Mouse (Mus musculus) heart, embryonic 15.5 days (tissue): ENCODE data around the gene Ddx3x. TPM values are rescaled to one million over a fixed set of nuclear protein-coding genes. Genes with fewer than 3 reads are reported as not detected.

Source experiments
- ATAC-seq: fragments of 200-750 bp; cut with Nextera tagmentation; replicated peaks from 2 replicates; pipeline ENCODE4 v1.8.0; 2017; ENCODE audit warnings: low read depth, moderate TSS enrichment; ENCODE audit not compliant: insufficient number of reproducible peaks, insufficient read depth, low FRiP score
- H3K27ac ChIP-seq: fragments of 300-500 bp; sonication (generic); 2 replicates; pipeline ENCODE4 v1.5.1; 2015; ENCODE audit warnings: mild to moderate bottlenecking, inconsistent platforms
- H3K27me3 ChIP-seq: fragments of 300-500 bp; sonication (generic); 2 replicates; pipeline ENCODE4 v1.6.1; 2015; ENCODE audit warnings: inconsistent platforms
- H3K36me3 ChIP-seq: fragments of 300-500 bp; sonication (generic); 2 replicates; pipeline ENCODE4 v1.6.1; 2015; ENCODE audit warnings: mild to moderate bottlenecking, inconsistent platforms
- H3K4me1 ChIP-seq: fragments of 300-500 bp; sonication (generic); replicated peaks from 2 replicates; pipeline ENCODE4 v1.6.1; 2015; ENCODE audit warnings: inconsistent platforms
- H3K4me2 ChIP-seq: fragments of 300-500 bp; sonication (generic); 2 replicates; pipeline ENCODE4 v1.6.1; 2015; ENCODE audit warnings: inconsistent platforms, mild to moderate bottlenecking, moderate library complexity
- H3K4me3 ChIP-seq: fragments of 300-500 bp; sonication (generic); 2 replicates; pipeline ENCODE4 v1.5.1; 2015; ENCODE audit warnings: mild to moderate bottlenecking, inconsistent platforms
- H3K9ac ChIP-seq: fragments of 300-500 bp; sonication (generic); 2 replicates; pipeline ENCODE4 v1.6.1; 2015; ENCODE audit warnings: mild to moderate bottlenecking, inconsistent platforms
- H3K9me3 ChIP-seq: fragments of 300-500 bp; sonication (generic); replicated peaks from 2 replicates; pipeline ENCODE4 v1.6.1; 2016; ENCODE audit warnings: inconsistent platforms
- WGBS: fragments of 180-500 bp; shearing (Covaris S2); methylation state at CpG from one replicate; pipeline ENCODE4 v1.1.7; 2015; ENCODE audit warnings: mixed read lengths; 5-methylcytosine and 5-hydroxymethylcytosine counted together
- polyA plus RNA-seq: library from polyadenylated mRNA; unstranded; fragments of >200 nt; fragmentation: Nextera tagmentation; extraction: Ambion mirVana; gene quantifications from 2 replicates; pipeline ENCODE4 v1.2.1, GENCODE M21; 2015

The Ddx3x gene
- polyA plus RNA-seq, 1 experiment from 2014 or later = 68.6 TPM

DNA sequence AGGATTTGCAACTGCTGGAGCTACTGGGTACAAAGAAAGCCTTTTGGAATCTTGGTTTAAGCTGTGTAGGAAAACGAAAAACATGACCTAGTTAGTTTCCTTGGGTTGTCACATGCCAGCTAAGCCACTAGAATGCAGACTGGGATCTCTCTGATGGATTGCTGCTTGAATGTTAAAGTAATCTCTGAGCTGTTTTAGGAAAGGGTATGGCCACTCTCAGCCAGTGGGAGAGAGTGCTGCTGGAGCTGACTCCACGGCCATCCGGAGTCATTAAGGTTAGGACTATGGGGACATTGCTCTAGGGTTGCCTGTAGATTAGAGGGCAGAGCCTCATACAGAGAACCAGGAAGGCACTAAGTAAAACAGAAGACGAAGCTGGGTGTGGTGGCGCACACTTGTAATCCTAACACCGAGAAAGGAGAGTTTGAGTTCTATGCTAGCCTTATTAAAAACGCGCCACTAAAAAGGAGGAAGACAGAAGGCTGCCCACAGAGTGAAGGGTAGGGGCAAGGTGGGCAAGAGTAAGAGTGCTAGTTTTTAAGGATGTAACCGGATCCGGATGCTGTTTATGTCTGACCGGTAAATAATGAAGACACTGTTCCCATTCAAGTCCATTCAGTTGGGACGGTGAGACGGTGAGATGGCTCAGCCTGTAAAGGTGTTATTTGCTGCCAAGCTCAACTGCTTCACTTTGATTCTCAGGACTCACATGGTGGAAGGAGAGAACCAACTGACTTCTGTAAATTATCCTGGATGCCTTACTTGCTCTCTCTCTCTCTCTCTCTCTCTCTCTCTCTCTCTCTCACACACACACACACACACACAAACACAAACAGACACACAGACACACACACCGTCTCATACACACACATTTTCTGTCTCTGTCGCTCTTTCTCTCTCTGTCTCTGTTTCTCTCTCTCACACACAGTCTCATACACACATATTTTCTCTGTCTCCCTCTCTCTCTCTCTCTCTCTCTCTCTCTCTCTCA lies 37.3 kb upstream of the Ddx3x start:
- Histone ChIP-seq H3K4me1 (peaks cover 2% of the 10 kb centered on the region; the same call in 1 of the 2 replicates), H3K4me3 (peak overlapping the region; percentile 44), H3K27me3 (peaks cover 42% of the 10 kb centered on the region), H3K27ac (peak overlapping the region; percentile 93), H3K9ac (peak overlapping the region; percentile 53), H3K4me2 (peak overlapping the region; percentile 64), H3K36me3 (no peaks in the 10 kb centered on the region), H3K9me3 (no peaks in the 10 kb centered on the region)
- WGBS = 30% methylated on average over 15 of the region's 15 CpGs
- ATAC-seq = peak; percentile 47; the same call in 1 of the 2 replicates

DNA sequence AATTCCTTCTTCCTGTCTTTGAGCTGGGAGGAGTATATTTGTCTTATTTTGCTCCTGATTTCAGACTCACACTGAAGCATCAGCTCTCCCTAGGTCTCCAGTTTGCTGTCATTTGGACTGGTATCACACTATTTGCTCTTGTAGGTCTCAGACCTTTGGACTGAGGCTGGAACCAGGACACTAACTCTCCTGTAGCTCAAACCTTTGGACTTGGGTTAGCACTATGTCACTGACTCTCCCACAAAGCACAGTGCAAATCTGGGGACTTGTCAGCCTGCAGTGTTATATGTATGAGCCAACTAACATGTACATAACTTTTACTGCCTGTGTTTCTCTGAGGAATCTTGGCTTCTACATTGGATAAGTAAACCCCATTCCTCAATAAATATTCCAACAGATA lies 36.2 kb upstream of the Ddx3x start:
- H3K9ac ChIP-seq = no peak overlapping the region
- H3K27ac ChIP-seq = 0 out of 2 replicates have a peak overlapping the region, but pooled peaks have one; percentile 12
- H3K36me3 ChIP-seq = no peaks in the 10 kb centered on the region
- no peak for ATAC-seq
- H3K27me3 ChIP-seq = peaks cover 30% of the 10 kb centered on the region
- no peaks in the 10 kb centered on the region for H3K9me3 ChIP-seq
- peaks cover 2% of the 10 kb centered on the region; the same call in 1 of the 2 replicates for H3K4me1 ChIP-seq
- H3K4me2 ChIP-seq = no peak overlapping the region
- H3K4me3 ChIP-seq = no peak overlapping the region

DNA sequence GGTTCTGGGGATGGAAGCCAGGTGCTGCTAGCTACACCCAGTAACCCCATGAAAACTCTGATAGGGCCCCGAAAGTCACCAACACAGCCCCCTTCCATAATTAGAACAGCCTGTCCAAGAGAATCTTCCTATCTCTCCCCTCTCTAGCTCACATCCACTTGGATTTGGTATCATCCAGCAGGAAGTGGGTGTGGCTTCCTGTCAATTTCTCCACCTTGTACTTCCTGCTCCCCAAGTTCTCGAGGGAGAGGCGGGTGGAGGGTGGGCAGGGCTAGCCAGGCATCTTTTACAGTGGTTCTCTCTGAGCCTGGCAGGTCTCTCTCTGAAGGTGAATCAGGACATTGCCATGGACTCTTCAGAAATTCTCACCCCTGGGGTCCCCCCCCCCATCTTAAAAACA lies 35.7 kb upstream of the Ddx3x start:
- ATAC-seq = no peak
- no peaks in the 10 kb centered on the region for H3K9me3 ChIP-seq
- H3K4me2 ChIP-seq = no peak overlapping the region
- 0 out of 2 replicates have a peak overlapping the region, but pooled peaks have one; percentile 12 for H3K27ac ChIP-seq
- peaks cover 28% of the 10 kb centered on the region for H3K27me3 ChIP-seq
- H3K9ac ChIP-seq = no peak overlapping the region
- no peak overlapping the region for H3K4me3 ChIP-seq
- H3K36me3 ChIP-seq = no peaks in the 10 kb centered on the region
- peaks cover 2% of the 10 kb centered on the region; the same call in 1 of the 2 replicates for H3K4me1 ChIP-seq
- WGBS = 59% methylated on average over 3 of the region's 3 CpGs

DNA sequence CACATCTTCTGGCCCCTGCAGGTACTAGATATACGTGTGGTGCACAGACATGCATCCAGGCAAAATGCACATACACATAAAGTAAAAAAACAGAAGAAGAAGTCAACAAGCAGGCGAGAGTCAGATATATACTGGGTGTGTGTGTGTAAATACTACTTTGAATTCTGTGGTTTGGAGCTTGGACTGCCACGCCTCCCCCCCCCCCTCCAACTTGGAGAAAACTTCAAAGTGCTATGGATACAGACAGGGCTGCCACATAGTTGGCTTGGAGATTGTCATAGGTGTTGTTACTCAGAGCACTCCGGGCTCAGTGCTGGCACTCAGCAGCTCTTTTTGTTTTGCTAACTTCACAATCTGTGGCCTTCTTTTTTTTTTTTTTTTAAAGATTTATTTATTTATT lies 29.1 kb upstream of the Ddx3x start:
- Histone ChIP-seq H3K27ac (no peak overlapping the region), H3K4me1 (no peaks in the 10 kb centered on the region), H3K4me3 (no peak overlapping the region), H3K36me3 (no peaks in the 10 kb centered on the region), H3K9me3 (no peaks in the 10 kb centered on the region), H3K4me2 (no peak overlapping the region), H3K9ac (no peak overlapping the region), H3K27me3 (peaks cover 12% of the 10 kb centered on the region; the same call in 1 of the 2 replicates)
- ATAC-seq = no peak
- WGBS = 59% methylated on average over 4 of the region's 4 CpGs

DNA sequence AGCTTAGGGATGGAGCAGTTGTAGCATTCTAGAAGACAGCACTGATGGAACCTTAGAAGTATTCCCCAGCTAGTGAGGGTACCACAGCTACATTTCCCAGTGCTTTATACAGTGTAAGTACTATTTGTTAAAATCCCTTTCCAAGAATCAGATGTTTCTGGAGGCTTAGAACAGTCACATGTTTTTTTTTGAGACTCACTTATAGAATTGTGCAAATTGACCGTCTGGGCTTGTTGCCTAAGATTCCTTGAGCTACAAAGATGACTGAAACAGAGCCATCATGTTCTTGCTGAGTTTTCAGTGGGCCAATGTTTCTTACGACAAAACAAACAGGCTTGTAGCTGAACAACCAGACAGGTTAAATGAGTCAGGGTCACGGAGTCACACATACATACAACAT lies 26.5 kb upstream of the Ddx3x start:
- H3K27me3 ChIP-seq = 0 out of 2 replicates have a peak, but pooled peaks cover 7% of the 10 kb centered on the region
- WGBS = 72% methylated on average over 3 of the region's 3 CpGs
- H3K4me3 ChIP-seq = no peak overlapping the region
- no peak overlapping the region for H3K9ac ChIP-seq
- H3K27ac ChIP-seq = no peak overlapping the region
- no peaks in the 10 kb centered on the region for H3K36me3 ChIP-seq
- H3K9me3 ChIP-seq = no peaks in the 10 kb centered on the region
- ATAC-seq = no peak
- no peak overlapping the region for H3K4me2 ChIP-seq
- H3K4me1 ChIP-seq = no peaks in the 10 kb centered on the region

DNA sequence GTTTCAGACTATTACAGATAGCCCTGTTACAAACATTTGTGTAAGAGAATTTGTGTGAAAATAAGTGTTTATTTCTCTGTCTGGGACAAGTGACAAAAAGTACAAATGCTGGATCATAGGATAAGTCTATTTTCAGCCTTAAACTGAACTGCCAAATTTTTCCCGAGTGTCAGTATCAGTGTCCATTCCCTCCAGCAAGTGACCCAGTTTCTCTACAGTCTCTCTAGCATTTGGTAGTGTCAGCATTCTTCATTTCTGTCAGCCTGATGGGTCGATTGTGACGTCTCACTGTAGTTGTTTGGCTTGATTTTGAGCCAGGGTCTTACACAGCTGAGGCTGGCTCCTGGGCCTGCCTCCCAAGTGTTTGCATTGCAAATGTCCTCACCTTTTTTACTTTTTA lies 17.4 kb upstream of the Ddx3x start:
- Histone ChIP-seq H3K27me3 (0 out of 2 replicates have a peak, but pooled peaks cover 7% of the 10 kb centered on the region), H3K9ac (no peak overlapping the region), H3K4me1 (no peaks in the 10 kb centered on the region), H3K4me2 (no peak overlapping the region), H3K27ac (no peak overlapping the region), H3K36me3 (no peaks in the 10 kb centered on the region), H3K9me3 (no peaks in the 10 kb centered on the region), H3K4me3 (no peak overlapping the region)
- ATAC-seq = no peak
- 50% methylated on average over 3 of the region's 3 CpGs for WGBS

DNA sequence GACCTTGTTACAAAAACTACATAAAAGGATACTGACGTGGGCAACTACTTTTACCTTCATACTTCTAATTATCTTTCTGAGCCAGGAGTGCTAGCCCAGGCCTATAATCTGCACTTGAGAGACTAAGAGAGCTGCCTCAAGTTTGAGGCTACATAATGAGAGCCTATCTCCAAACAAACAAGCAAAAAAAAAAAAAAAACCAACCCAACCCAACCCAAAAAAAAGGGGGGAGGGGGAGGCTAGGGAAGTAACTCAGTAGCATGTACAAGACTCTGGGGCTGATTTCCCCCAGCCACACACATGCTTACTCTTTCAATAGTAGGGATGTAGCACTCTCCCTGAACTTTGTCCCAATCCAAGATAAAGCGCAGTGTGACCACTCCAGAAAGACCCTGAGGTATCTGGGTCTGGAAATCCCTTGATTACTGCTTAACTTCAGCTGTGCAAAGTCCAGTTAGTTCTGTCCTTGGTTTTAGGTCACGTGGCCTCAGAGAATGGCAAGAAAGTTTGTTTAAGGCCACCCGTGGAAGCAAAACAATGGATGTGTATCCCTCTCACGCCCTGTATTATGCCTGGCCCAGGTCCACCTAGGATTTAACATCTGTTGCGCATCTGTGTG lies 5.1 kb upstream of the Ddx3x start:
- Histone ChIP-seq H3K27ac (no peak overlapping the region), H3K4me1 (peaks cover 4% of the 10 kb centered on the region; the same call in 1 of the 2 replicates), H3K9ac (no peak overlapping the region), H3K36me3 (no peaks in the 10 kb centered on the region), H3K9me3 (no peaks in the 10 kb centered on the region), H3K4me3 (no peak overlapping the region), H3K27me3 (no peaks in the 10 kb centered on the region), H3K4me2 (no peak overlapping the region)
- ATAC-seq = no peak
- 78% methylated on average over 6 of the region's 6 CpGs for WGBS

DNA sequence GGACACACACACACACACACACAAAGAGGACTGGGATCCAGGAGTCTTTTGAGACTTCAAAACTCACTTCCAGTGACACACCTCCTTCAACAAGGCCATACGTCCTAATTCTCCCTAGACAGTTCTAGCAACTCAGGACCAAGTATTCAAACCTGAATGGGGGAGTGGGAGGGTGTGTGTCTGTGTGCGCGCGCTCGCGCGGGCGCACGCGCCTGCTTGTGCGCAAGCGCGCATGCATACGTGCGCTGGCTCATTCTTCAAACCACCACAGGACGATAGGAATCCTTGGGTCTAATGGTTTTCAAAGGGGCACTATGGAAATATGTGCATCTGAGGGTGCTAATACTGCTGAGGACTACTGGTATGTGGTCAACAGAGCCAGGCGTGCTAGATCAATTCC lies 1.8 kb upstream of the Ddx3x start:
- Histone ChIP-seq H3K36me3 (no peaks in the 10 kb centered on the region; the same call in 1 of the 2 replicates), H3K4me3 (no peak overlapping the region), H3K27me3 (no peaks in the 10 kb centered on the region), H3K9me3 (no peaks in the 10 kb centered on the region), H3K4me2 (no peak overlapping the region), H3K27ac (no peak overlapping the region), H3K4me1 (peaks cover 6% of the 10 kb centered on the region), H3K9ac (no peak overlapping the region)
- no peak for ATAC-seq
- WGBS = 79% methylated on average over 17 of the region's 17 CpGs

DNA sequence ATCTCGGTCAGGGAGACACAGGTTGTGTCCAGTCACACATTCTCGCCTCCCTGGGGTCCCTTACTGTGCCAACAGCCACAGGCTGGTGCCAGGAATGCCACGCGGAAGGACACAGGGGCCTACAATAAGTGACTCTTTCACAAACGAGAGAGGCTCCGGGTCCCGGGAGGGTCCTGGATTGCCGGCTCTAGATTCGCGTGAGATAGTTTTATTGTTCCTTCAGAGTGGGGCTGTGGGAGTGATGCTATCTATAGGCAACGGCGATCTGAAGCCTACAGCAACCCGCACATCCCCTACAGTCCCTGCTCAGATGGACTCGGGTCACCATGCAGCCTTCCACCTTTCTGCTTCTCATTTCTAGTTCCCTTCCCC lies 747 bp upstream of the Ddx3x start:
- peak overlapping the region; percentile 80 for H3K4me2 ChIP-seq
- H3K4me1 ChIP-seq = peaks cover 11% of the 10 kb centered on the region
- H3K27me3 ChIP-seq = no peaks in the 10 kb centered on the region
- no peaks in the 10 kb centered on the region for H3K9me3 ChIP-seq
- H3K9ac ChIP-seq = peak overlapping the region; percentile 98
- H3K4me3 ChIP-seq = peak overlapping the region; percentile 96
- ATAC-seq = no peak
- 9% methylated on average over 14 of the region's 14 CpGs for WGBS
- peaks cover 2% of the 10 kb centered on the region; the same call in 1 of the 2 replicates for H3K36me3 ChIP-seq
- peak overlapping the region; percentile 99 for H3K27ac ChIP-seq

DNA sequence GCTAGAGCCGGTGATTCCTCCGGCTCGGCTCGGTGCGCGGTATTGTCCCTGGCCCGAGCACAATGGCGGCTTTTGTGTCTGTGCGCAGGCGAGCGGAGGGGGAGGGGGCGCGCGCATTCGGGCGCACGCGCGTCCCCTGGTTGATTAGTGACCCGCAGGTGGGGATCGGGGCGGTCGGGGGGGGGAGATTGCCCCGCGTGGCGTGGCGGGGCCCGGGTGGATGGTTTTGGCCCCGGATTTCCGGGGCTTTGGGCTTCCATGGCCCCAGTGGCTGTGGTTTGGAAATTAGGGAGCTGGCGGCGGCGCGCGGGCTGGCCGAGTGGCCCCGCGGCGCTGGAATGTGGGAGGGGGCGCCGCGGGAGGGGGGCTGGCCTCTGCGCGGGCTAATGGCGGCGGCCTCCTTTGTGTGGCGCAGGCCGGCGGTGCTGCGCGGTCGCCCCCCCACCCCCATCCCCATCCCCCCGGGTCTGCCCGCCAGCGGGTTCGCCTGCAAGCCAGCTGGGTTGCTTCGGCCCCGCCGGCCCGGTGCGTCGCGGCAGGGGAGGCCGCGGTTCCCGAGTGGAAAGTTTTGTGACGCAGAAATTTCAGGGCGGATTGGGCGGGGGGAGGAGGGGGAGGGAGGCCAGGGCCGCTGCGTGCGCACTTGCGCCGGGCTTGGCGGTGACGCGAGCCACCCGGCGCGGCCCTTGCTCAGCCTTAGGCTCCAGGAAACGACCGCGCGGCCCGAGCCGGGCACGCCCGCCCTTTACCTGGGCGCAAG lies 739 bp downstream of the Ddx3x start:
- Histone ChIP-seq H3K9ac (peak overlapping the region; percentile 98), H3K4me2 (peak overlapping the region; percentile 80), H3K9me3 (no peaks in the 10 kb centered on the region), H3K27me3 (no peaks in the 10 kb centered on the region), H3K36me3 (peaks cover 14% of the 10 kb centered on the region; the same call in 1 of the 2 replicates), H3K27ac (peak overlapping the region; percentile 99), H3K4me1 (peaks cover 11% of the 10 kb centered on the region), H3K4me3 (peak overlapping the region; percentile 96)
- under 1% methylated on average over 57 of the region's 89 CpGs for WGBS
- peak; percentile 78 for ATAC-seq
